Mouse (Mus musculus): ENCODE data around the gene Zfp518b. TPM values are rescaled to one million over a fixed set of nuclear protein-coding genes. Genes with fewer than 3 reads are reported as not detected.

Gene Zfp518b
- 38.9 and 42.3 TPM in 2 replicates for polyA plus RNA-seq (2016; fragmentation: Nextera tagmentation; extraction: Ambion mirVana)

GRCm38 (mm10) chr5:38684164-38684911 lies at the start of gene Zfp518b:
Gene Zfp518b (minus strand): TSS chr5:38684826.
- H3K36me3 ChIP-seq, result peaks cover 40% of the 10 kb centered on the region
- DNase-seq (ENCODE audit: low spot score), result peak; percentile 87
- no peaks in the 10 kb centered on the region for H3K9me3 ChIP-seq (replicated peaks)
- WGBS, result under 1% methylated on average over 89 of the region's 89 CpGs
- H3K4me3 ChIP-seq, result peak within 1 kb of the TSS; percentile 75
- peaks cover 23% of the 10 kb centered on the region for H3K4me1 ChIP-seq
- peak within 1 kb of the TSS; percentile 97 for H3K27ac ChIP-seq
- 0 out of 2 replicates have a peak, but pooled peaks cover 3% of the 10 kb centered on the region for H3K27me3 ChIP-seq (ENCODE audit: low read depth, poor library complexity, severe bottlenecking)

GRCm38 (mm10) chr5:38708940-38709581 lies 24.4 kb upstream of the Zfp518b start:
- 66% methylated on average over 11 of the region's 11 CpGs for WGBS
- no peaks in the 10 kb centered on the region for H3K27me3 ChIP-seq (ENCODE audit: low read depth, poor library complexity, severe bottlenecking)
- no peaks in the 10 kb centered on the region for H3K36me3 ChIP-seq

GRCm38 (mm10) chr5:38707364-38708075 lies 22.9 kb upstream of the Zfp518b start:
- no peaks in the 10 kb centered on the region; the same call in 1 of the 2 replicates for H3K4me1 ChIP-seq
- no peak overlapping the region for H3K27ac ChIP-seq
- no peaks in the 10 kb centered on the region for H3K27me3 ChIP-seq (ENCODE audit: low read depth, poor library complexity, severe bottlenecking)
- WGBS, result 92% methylated on average over 7 of the region's 7 CpGs
- H3K36me3 ChIP-seq, result no peaks in the 10 kb centered on the region
- H3K4me3 ChIP-seq, result no peak overlapping the region
- H3K9me3 ChIP-seq (replicated peaks), result no peaks in the 10 kb centered on the region
- no peak for DNase-seq (ENCODE audit: low spot score)

More at GRCm38 (mm10) chr5:38708940-38709581, 24.4 kb upstream of the Zfp518b start:
- no peak for DNase-seq (ENCODE audit: low spot score)
- Histone ChIP-seq H3K27ac (no peak overlapping the region), H3K4me3 (no peak overlapping the region), H3K9me3 (replicated peaks) (no peaks in the 10 kb centered on the region), H3K4me1 (no peaks in the 10 kb centered on the region; the same call in 1 of the 2 replicates)

- no peak for DNase-seq (ENCODE audit: low spot score)
- H3K36me3 ChIP-seq, result no peaks in the 10 kb centered on the region
- WGBS, result 95% methylated on average over 6 of the region's 6 CpGs
- H3K27ac ChIP-seq, result no peak overlapping the region
- no peaks in the 10 kb centered on the region for H3K27me3 ChIP-seq (ENCODE audit: low read depth, poor library complexity, severe bottlenecking)
- H3K9me3 ChIP-seq (replicated peaks), result no peaks in the 10 kb centered on the region
- no peak overlapping the region for H3K4me3 ChIP-seq
- H3K4me1 ChIP-seq, result no peaks in the 10 kb centered on the region
Observed at GRCm38 (mm10) chr5:38702941-38703340, 18.3 kb upstream of the Zfp518b start.

GRCm38 (mm10) chr5:38702091-38702490 lies 17.5 kb upstream of the Zfp518b start:
- peaks cover 2% of the 10 kb centered on the region; the same call in 1 of the 2 replicates for H3K4me1 ChIP-seq
- H3K36me3 ChIP-seq, result no peaks in the 10 kb centered on the region
- H3K27ac ChIP-seq, result no peak overlapping the region
- H3K4me3 ChIP-seq, result no peak overlapping the region
- H3K9me3 ChIP-seq (replicated peaks), result no peaks in the 10 kb centered on the region
- no peak for DNase-seq (ENCODE audit: low spot score)
- no peaks in the 10 kb centered on the region for H3K27me3 ChIP-seq (ENCODE audit: low read depth, poor library complexity, severe bottlenecking)
- 77% methylated on average over 2 of the region's 2 CpGs for WGBS

- no peaks in the 10 kb centered on the region for H3K27me3 ChIP-seq (ENCODE audit: low read depth, poor library complexity, severe bottlenecking)
- no peaks in the 10 kb centered on the region for H3K9me3 ChIP-seq (replicated peaks)
- WGBS, result 82% methylated on average over 5 of the region's 5 CpGs
- peaks cover 12% of the 10 kb centered on the region for H3K4me1 ChIP-seq
- H3K36me3 ChIP-seq, result no peaks in the 10 kb centered on the region
- H3K27ac ChIP-seq, result no peak overlapping the region
- DNase-seq (ENCODE audit: low spot score), result no peak
- H3K4me3 ChIP-seq, result no peak overlapping the region
Observed at GRCm38 (mm10) chr5:38698466-38698865, 13.8 kb upstream of the Zfp518b start.

- H3K27ac ChIP-seq, result no peak overlapping the region
- peaks cover 12% of the 10 kb centered on the region for H3K4me1 ChIP-seq
- no peaks in the 10 kb centered on the region for H3K36me3 ChIP-seq
- no peak for DNase-seq (ENCODE audit: low spot score)
- no peaks in the 10 kb centered on the region for H3K27me3 ChIP-seq (ENCODE audit: low read depth, poor library complexity, severe bottlenecking)
- no peaks in the 10 kb centered on the region for H3K9me3 ChIP-seq (replicated peaks)
- H3K4me3 ChIP-seq, result no peak overlapping the region
- 67% methylated on average over 3 of the region's 3 CpGs for WGBS
Observed at GRCm38 (mm10) chr5:38698046-38698445, 13.4 kb upstream of the Zfp518b start.

GRCm38 (mm10) chr5:38696616-38697375 lies 12.2 kb upstream of the Zfp518b start:
- Histone ChIP-seq H3K9me3 (replicated peaks) (no peaks in the 10 kb centered on the region), H3K4me3 (no peak overlapping the region), H3K4me1 (peaks cover 12% of the 10 kb centered on the region), H3K36me3 (no peaks in the 10 kb centered on the region), H3K27ac (peak overlapping the region; percentile 66), H3K27me3 (ENCODE audit: low read depth, poor library complexity, severe bottlenecking) (no peaks in the 10 kb centered on the region)
- peak; percentile 35 for DNase-seq (ENCODE audit: low spot score)
- 35% methylated on average over 8 of the region's 8 CpGs for WGBS

GRCm38 (mm10) chr5:38692859-38693258 lies 8.2 kb upstream of the Zfp518b start:
- 92% methylated on average over 6 of the region's 6 CpGs for WGBS
- Histone ChIP-seq H3K27me3 (ENCODE audit: low read depth, poor library complexity, severe bottlenecking) (0 out of 2 replicates have a peak, but pooled peaks cover 4% of the 10 kb centered on the region), H3K27ac (no peak overlapping the region)

GRCm38 (mm10) chr5:38689186-38689585 lies 4.6 kb upstream of the Zfp518b start:
- 91% methylated on average over 6 of the region's 6 CpGs for WGBS
- Histone ChIP-seq H3K4me3 (no peak overlapping the region), H3K4me1 (peaks cover 11% of the 10 kb centered on the region), H3K27me3 (ENCODE audit: low read depth, poor library complexity, severe bottlenecking) (0 out of 2 replicates have a peak, but pooled peaks cover 4% of the 10 kb centered on the region), H3K9me3 (replicated peaks) (no peaks in the 10 kb centered on the region), H3K36me3 (no peaks in the 10 kb centered on the region), H3K27ac (no peak overlapping the region)
- DNase-seq (ENCODE audit: low spot score), result no peak

More at GRCm38 (mm10) chr5:38692859-38693258, 8.2 kb upstream of the Zfp518b start:
- Histone ChIP-seq H3K4me3 (no peak overlapping the region), H3K9me3 (replicated peaks) (no peaks in the 10 kb centered on the region), H3K36me3 (no peaks in the 10 kb centered on the region), H3K4me1 (peaks cover 15% of the 10 kb centered on the region)
- no peak for DNase-seq (ENCODE audit: low spot score)

- Histone ChIP-seq H3K4me3 (no peak overlapping the region), H3K9me3 (replicated peaks) (no peaks in the 10 kb centered on the region), H3K27me3 (ENCODE audit: low read depth, poor library complexity, severe bottlenecking) (0 out of 2 replicates have a peak, but pooled peaks cover 4% of the 10 kb centered on the region), H3K27ac (peak overlapping the region; percentile 28; the same call in 1 of the 2 replicates), H3K4me1 (peaks cover 23% of the 10 kb centered on the region), H3K36me3 (peaks cover 7% of the 10 kb centered on the region)
- WGBS, result 94% methylated on average over 1 of the region's 1 CpGs
- DNase-seq (ENCODE audit: low spot score), result no peak
Observed at GRCm38 (mm10) chr5:38687694-38688093, 3.1 kb upstream of the Zfp518b start.

- Histone ChIP-seq H3K9me3 (replicated peaks) (no peaks in the 10 kb centered on the region), H3K27me3 (ENCODE audit: low read depth, poor library complexity, severe bottlenecking) (no peaks in the 10 kb centered on the region), H3K27ac (no peak overlapping the region), H3K4me3 (no peak overlapping the region), H3K36me3 (no peaks in the 10 kb centered on the region), H3K4me1 (no peaks in the 10 kb centered on the region)
- no peak for DNase-seq (ENCODE audit: low spot score)
- 88% methylated on average over 5 of the region's 5 CpGs for WGBS
Observed at GRCm38 (mm10) chr5:38658836-38659235, 25.8 kb downstream of the Zfp518b start.
